Mouse (Mus musculus): ENCODE data around the gene Cltb. TPM values are rescaled to one million over a fixed set of nuclear protein-coding genes. Genes with fewer than 3 reads are reported as not detected.
A peak's percentile ranks its signal among the peaks of the same experiment; 100 is the strongest.

Gene Cltb
- total RNA-seq, 2 experiments from 2014 or later = 117 to 135 TPM

- no peak for DNase-seq
These were observed 46.6 kb downstream of the Cltb start for GRCm38 (mm10) chr13:54564232-54565200.

DNA sequence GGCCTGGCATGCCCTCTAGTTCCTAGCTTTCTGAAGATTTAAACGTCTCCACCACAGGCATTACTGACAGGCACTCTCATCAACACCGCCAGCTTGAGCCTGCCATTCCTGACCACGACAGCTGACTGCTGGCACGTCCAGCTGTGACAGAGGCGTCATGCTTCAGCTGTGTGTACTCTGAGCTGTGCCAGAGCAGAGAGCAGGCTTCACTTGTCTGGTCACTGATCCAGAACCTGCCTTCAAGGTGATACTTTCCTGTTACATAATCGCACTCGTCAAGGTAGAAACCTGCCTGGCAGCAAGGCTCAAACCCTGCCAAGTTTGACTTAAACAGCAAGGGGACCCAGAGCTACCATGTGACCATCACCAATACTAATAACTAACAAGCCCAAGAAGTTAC, 48.6 kb downstream of the Cltb start:
- DNase-seq = peak; percentile 54

DNA sequence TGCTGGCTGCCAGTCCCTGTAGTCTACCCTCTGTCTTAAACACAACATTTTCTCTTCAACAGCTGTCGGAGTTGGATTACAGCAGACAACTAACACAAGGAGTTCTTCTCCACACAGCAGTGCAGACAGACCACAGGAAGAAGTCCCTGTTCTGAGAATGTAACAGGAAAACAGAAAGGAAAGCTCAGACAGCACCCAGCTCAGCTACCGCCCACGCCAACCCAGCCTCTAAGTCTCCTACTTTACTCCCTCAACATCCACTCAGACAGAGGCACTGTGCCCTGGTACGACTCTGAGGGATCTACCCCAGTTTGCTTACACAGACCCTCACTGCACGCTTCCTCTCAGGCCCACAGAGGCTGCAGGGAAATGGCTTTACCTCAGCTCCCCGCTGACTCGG, 50.5 kb downstream of the Cltb start:
- no peak for DNase-seq

- DNase-seq = no peak
These were observed 51.5 kb downstream of the Cltb start for GRCm38 (mm10) chr13:54559656-54560055.

- DNase-seq = no peak
These were observed 53.5 kb downstream of the Cltb start for GRCm38 (mm10) chr13:54557652-54558051.

- DNase-seq = peak; percentile 75
These were observed 54.3 kb downstream of the Cltb start for GRCm38 (mm10) chr13:54556796-54557195.

DNA sequence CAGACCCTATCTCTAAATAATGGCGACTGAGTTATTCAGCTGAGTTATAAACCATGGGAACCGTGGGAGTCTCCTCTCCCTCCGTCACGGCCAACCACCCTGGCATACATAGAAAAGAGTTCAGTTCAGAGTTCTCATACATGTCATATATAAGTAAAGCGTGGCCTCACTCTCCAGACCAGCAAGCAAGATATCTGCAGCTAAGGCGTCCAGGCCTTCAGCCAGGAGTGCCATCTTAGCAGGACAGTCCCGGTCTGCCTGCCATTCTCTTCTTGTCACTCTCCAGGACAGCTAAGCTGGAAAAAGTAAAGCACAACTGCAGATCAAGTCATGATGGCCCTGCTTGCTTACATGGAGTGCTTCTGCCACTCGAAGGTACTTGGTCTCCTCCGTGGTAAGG, 55.0 kb downstream of the Cltb start:
- no peak for DNase-seq

GRCm38 (mm10) chr13:54548036-54548435, 63.1 kb downstream of the Cltb start:
- no peak for DNase-seq

Small RNAs within 50 kb of the gene (microRNA-seq; reads per million reads assigned to microRNA genes)
- gene Gm24195 (ENCODE audit: borderline replicate concordance in 2 of 2) = 0 reads per million in 2 experiments

Other genes starting within 250 kb of the Cltb start
- 1 to 10 TPM; 1.3 to 1.7 TPM for gene Cplx2, start 240.0 kb downstream of the Cltb start, total RNA-seq (2021)
- gene Thoc3, start 142.5 kb downstream of the Cltb start, total RNA-seq (2021) = 10 to 100 TPM; 11.3 to 13.8 TPM
- gene Simc1, start 107.6 kb downstream of the Cltb start, total RNA-seq (2021) = 1 to 10 TPM; 1.7 TPM
- gene 4833439L19Rik, start 45.9 kb downstream of the Cltb start, total RNA-seq (2021) = 100 to 1,000 TPM; 145 to 160 TPM
- 1 to 10 TPM; 2.3 to 3.2 TPM for gene Arl10, start 36.3 kb downstream of the Cltb start, total RNA-seq (2021)
- 10 to 100 TPM; 16.5 to 17.4 TPM for gene Nop16, start 21.3 kb downstream of the Cltb start, total RNA-seq (2021)
- gene Higd2a, start 21.1 kb downstream of the Cltb start, total RNA-seq (2021) = 100 to 1,000 TPM; 144 to 150 TPM
- 10 to 100 TPM; 14.1 to 15.4 TPM for gene Faf2, start 10.4 kb upstream of the Cltb start, total RNA-seq (2021)
- gene Rnf44, start 82.6 kb upstream of the Cltb start, total RNA-seq (2021) = 10 to 100 TPM; 24.8 to 30.6 TPM
- not detected for gene Cdhr2, start 90.1 kb upstream of the Cltb start, total RNA-seq (2021)
- gene Gprin1, start 138.5 kb upstream of the Cltb start, total RNA-seq (2021) = not detected
- not detected for gene Sncb, start 155.3 kb upstream of the Cltb start, total RNA-seq (2021)
- gene Eif4e1b, start 172.7 kb upstream of the Cltb start, total RNA-seq (2021) = not detected
- gene Tspan17, start 178.0 kb upstream of the Cltb start, total RNA-seq (2021) = 10 to 100 TPM; 14.2 to 18.0 TPM

Data from gastrocnemius, postnatal 25 days (tissue).